Mouse (Mus musculus): ENCODE measurements around the gene Nvl.

Gene Nvl

GRCm38 (mm10) chr1:181143950-181144836 lies at the start of gene Nvl, which contains the start of gene Cnih4:
Gene Nvl, minus strand, starts transcription at chr1:181144204.
Gene Cnih4, plus strand, starts transcription at chr1:181144693.
- peak; percentile 98 for DNase-seq (ENCODE audit: extremely low read depth, low read depth)

GRCm38 (mm10) chr1:181188925-181189324 lies 44.9 kb upstream of the Nvl start:
- peak; percentile 13 for DNase-seq (ENCODE audit: extremely low read depth, low read depth)

- DNase-seq (ENCODE audit: extremely low read depth, low read depth): peak; percentile 61
Observed at GRCm38 (mm10) chr1:181170210-181170609, 26.2 kb upstream of the Nvl start.

GRCm38 (mm10) chr1:181168377-181168776 lies 24.4 kb upstream of the Nvl start:
- no peak for DNase-seq (ENCODE audit: extremely low read depth, low read depth)

GRCm38 (mm10) chr1:181167816-181168215 lies 23.8 kb upstream of the Nvl start:
- no peak for DNase-seq (ENCODE audit: extremely low read depth, low read depth)

- no peak for DNase-seq (ENCODE audit: extremely low read depth, low read depth)
Observed at GRCm38 (mm10) chr1:181151541-181151940, 7.5 kb upstream of the Nvl start.

GRCm38 (mm10) chr1:181150827-181151534 lies 7.0 kb upstream of the Nvl start:
- DNase-seq (ENCODE audit: extremely low read depth, low read depth): peak; percentile 76

GRCm38 (mm10) chr1:181150431-181150826 lies 6.4 kb upstream of the Nvl start:
- no peak for DNase-seq (ENCODE audit: extremely low read depth, low read depth)

- DNase-seq (ENCODE audit: extremely low read depth, low read depth): no peak
Observed at GRCm38 (mm10) chr1:181149373-181150017, 5.5 kb upstream of the Nvl start.

- DNase-seq (ENCODE audit: extremely low read depth, low read depth): no peak
Observed at GRCm38 (mm10) chr1:181148540-181148939, 4.5 kb upstream of the Nvl start.

- no peak for DNase-seq (ENCODE audit: extremely low read depth, low read depth)
Observed at GRCm38 (mm10) chr1:181146187-181146586, 2.2 kb upstream of the Nvl start.

- DNase-seq (ENCODE audit: extremely low read depth, low read depth): no peak
Observed at GRCm38 (mm10) chr1:181144966-181145365, 962 bp upstream of the Nvl start.

GRCm38 (mm10) chr1:181143609-181143949 lies 425 bp downstream of the Nvl start:
- DNase-seq (ENCODE audit: extremely low read depth, low read depth): peak; percentile 57

- no peak for DNase-seq (ENCODE audit: extremely low read depth, low read depth)
Observed at GRCm38 (mm10) chr1:181138730-181139129, 5.3 kb downstream of the Nvl start.

GRCm38 (mm10) chr1:181131915-181132314 lies 12.1 kb downstream of the Nvl start:
- no peak for DNase-seq (ENCODE audit: extremely low read depth, low read depth)

GRCm38 (mm10) chr1:181126766-181127165 lies 17.2 kb downstream of the Nvl start:
- DNase-seq (ENCODE audit: extremely low read depth, low read depth): no peak

GRCm38 (mm10) chr1:181125916-181126315 lies 18.1 kb downstream of the Nvl start:
- DNase-seq (ENCODE audit: extremely low read depth, low read depth): no peak

- no peak for DNase-seq (ENCODE audit: extremely low read depth, low read depth)
Observed at GRCm38 (mm10) chr1:181124145-181124544, 19.9 kb downstream of the Nvl start.

GRCm38 (mm10) chr1:181117112-181117511 lies 26.9 kb downstream of the Nvl start:
- DNase-seq (ENCODE audit: extremely low read depth, low read depth): no peak

- no peak for DNase-seq (ENCODE audit: extremely low read depth, low read depth)
Observed at GRCm38 (mm10) chr1:181090048-181090447, 54.0 kb downstream of the Nvl start.

GRCm38 (mm10) chr1:181084021-181084420 lies 60.0 kb downstream of the Nvl start:
- DNase-seq (ENCODE audit: extremely low read depth, low read depth): no peak

- no peak for DNase-seq (ENCODE audit: extremely low read depth, low read depth)
Observed at GRCm38 (mm10) chr1:181073075-181073474, 70.9 kb downstream of the Nvl start.

Data from MEL-GATA-1-ER (cell line).